Mouse (Mus musculus): ENCODE results near the gene Kalrn. TPM values are rescaled to one million over a fixed set of nuclear protein-coding genes. Genes with fewer than 3 reads are reported as not detected.

The Kalrn gene
- polyA plus RNA-seq, 1 experiment from 2014 or later, result 22.8 TPM

DNA sequence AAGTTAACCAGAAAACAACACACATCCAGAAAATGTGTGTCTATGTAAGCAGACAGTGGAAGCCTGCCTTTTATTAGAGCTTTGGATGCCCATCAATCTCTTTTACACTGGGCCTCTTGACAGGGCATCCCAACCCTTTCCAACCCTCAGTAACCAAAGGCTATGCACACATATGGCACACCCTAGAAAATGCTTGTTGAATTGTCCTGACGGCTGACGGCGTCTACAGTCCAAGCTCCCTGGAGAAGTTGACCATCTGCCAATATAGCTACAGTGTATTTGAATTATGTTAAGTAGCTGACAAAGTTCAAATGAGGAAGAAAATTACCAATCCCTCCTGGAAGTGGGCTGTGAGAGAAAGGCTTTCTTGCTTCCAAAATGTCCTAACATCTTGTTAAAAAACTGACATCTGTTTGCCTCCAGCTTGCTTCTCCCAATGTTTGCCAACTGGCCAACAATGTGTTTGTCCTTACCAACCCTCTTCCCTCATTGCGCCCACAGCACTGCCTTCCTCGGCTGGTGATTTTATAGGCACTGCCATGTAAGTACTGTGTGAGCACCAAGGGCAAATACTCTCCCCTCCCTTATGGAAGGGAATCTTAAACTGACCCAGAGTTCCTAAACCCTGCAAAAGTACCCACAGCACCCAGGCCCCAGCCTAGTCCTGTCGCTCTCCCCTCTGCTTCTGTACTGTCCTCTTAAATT, 26.4 kb downstream of the Kalrn start:
- Histone ChIP-seq H3K4me3 (no peak overlapping the region), H3K9me3 (no peaks in the 10 kb centered on the region), H3K27ac (no peak overlapping the region), H3K4me1 (peaks cover 2% of the 10 kb centered on the region), H3K27me3 (ENCODE audit: insufficient read depth, poor library complexity, severe bottlenecking) (no peaks in the 10 kb centered on the region), H3K36me3 (0 out of 2 replicates have a peak, but pooled peaks cover 2% of the 10 kb centered on the region)
- DNase-seq (ENCODE audit: low spot score), result peak; percentile 43
- 83% methylated on average over 6 of the region's 6 CpGs for WGBS

DNA sequence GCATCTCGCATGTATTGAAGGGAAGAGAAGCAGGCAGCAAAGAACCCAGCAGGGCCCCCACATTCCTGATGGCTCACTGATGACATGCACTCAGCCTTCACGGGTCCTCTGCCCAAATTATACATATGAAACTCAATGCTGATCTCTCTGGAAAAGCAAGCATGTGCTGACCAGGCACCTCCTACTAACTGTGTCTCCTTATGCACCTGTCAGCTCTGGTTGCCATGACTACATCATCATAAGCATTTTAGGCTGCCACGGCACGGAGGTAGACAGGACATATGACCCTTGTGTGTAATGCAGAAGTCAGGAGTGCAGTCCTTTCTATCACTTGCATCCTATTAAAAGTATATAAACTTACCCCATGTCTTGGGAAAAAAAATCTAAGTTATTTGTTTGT, 29.6 kb downstream of the Kalrn start:
- H3K4me3 ChIP-seq, result no peak overlapping the region
- 0 out of 2 replicates have a peak, but pooled peaks cover 2% of the 10 kb centered on the region for H3K36me3 ChIP-seq
- no peaks in the 10 kb centered on the region for H3K9me3 ChIP-seq
- DNase-seq (ENCODE audit: low spot score), result peak; percentile 66
- WGBS, result 84% methylated on average over 4 of the region's 4 CpGs
- no peaks in the 10 kb centered on the region for H3K4me1 ChIP-seq
- no peaks in the 10 kb centered on the region for H3K27me3 ChIP-seq (ENCODE audit: insufficient read depth, poor library complexity, severe bottlenecking)
- H3K27ac ChIP-seq, result no peak overlapping the region

DNA sequence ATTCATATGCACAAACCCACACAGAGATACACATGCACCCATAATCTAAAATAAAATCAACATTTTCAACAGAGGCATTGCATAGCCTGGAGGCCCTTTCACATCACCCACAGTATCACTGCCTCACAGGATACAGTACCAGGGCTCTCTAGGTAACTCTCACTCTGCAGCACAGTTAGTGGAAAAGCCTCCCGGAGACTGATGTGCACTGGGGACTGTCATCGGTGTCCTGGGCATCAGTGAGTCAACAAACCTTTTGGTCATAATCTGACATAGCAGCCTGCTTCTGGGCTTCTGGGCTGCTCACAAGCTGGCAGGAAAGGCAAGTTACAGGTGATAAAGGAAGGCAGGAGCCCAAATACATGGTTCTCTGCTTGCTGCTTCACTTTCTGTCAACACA, 31.0 kb downstream of the Kalrn start:
- H3K27me3 ChIP-seq (ENCODE audit: insufficient read depth, poor library complexity, severe bottlenecking), result no peaks in the 10 kb centered on the region
- 90% methylated on average over 2 of the region's 2 CpGs for WGBS
- H3K4me3 ChIP-seq, result no peak overlapping the region
- no peaks in the 10 kb centered on the region for H3K4me1 ChIP-seq
- peak; percentile 62 for DNase-seq (ENCODE audit: low spot score)
- H3K27ac ChIP-seq, result no peak overlapping the region
- H3K36me3 ChIP-seq, result 0 out of 2 replicates have a peak, but pooled peaks cover 2% of the 10 kb centered on the region
- no peaks in the 10 kb centered on the region for H3K9me3 ChIP-seq

DNA sequence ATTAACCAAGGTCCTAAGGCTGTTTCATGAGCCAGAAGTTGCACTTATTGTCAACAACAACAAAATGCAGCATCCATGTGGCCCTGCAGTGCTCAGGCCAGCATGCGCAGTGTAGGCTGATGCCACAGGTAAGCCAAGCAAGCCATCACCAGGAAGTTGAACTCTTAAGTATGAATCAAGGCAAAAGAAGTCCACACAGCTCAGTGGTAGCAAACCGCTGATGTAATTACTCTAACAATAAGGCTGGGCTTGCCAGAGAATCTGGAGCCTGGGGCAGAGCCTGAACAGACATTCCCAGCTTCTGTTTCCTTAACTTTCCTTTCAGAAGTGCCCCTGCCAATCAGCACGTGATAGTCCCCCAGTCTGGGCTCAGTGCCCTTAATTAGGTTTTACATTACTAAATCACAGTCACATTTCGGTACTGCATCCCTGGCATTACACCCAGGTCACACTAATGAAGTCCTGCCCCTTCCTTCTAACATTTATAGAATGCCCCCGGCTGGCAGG, 34.6 kb downstream of the Kalrn start:
- peak; percentile 33 for DNase-seq (ENCODE audit: low spot score)
- Histone ChIP-seq H3K36me3 (0 out of 2 replicates have a peak, but pooled peaks cover 2% of the 10 kb centered on the region), H3K4me1 (peaks cover 21% of the 10 kb centered on the region), H3K27ac (no peak overlapping the region), H3K9me3 (no peaks in the 10 kb centered on the region), H3K27me3 (ENCODE audit: insufficient read depth, poor library complexity, severe bottlenecking) (no peaks in the 10 kb centered on the region), H3K4me3 (no peak overlapping the region)
- 77% methylated on average over 5 of the region's 5 CpGs for WGBS

DNA sequence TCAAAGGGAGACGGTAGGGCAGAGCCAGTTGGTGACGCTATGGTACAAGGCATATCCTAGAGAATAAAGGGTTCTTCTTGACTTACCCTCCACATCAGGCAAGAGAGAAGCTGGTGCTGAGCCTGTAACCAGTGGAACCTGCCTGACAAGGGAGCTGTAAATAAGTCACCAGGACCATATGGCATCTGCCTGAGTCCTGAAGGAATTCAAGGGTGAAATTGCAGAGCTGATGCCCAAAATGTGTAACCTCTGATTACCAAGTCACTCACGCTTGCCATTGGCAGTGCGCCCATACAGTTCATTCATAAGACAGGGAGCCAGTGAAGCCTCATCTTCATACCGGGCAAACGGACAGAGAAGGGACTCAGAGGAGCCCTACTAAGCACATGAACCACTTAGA, 37.0 kb downstream of the Kalrn start:
- H3K4me3 ChIP-seq, result no peak overlapping the region
- WGBS, result 79% methylated on average over 6 of the region's 6 CpGs

DNA sequence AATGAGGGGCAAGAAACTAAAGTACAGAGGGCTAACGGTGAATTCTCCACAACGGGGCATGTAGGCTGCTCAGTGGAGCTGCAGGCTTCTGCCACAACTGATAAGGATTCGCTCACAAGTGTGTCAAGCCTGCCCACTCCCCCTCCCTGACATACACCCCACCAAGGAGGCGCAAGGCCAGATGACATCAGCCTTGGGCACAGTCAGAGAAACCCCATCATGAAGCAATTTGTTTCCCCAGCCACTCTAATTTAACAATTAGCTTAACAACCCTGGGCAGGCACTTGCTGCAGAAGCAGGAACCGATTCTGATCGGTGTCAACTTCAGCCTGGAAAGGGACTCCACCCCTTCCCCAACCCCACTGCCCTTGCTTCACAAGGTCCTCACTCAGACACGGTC, 38.2 kb downstream of the Kalrn start:
- peak; percentile 73 for DNase-seq (ENCODE audit: low spot score)
- H3K4me3 ChIP-seq, result no peak overlapping the region
- H3K27me3 ChIP-seq (ENCODE audit: insufficient read depth, poor library complexity, severe bottlenecking), result no peaks in the 10 kb centered on the region
- H3K9me3 ChIP-seq, result no peaks in the 10 kb centered on the region
- no peaks in the 10 kb centered on the region for H3K36me3 ChIP-seq
- peak overlapping the region; percentile 7; the same call in 1 of the 2 replicates for H3K27ac ChIP-seq
- 10% methylated on average over 7 of the region's 7 CpGs for WGBS
- peaks cover 21% of the 10 kb centered on the region for H3K4me1 ChIP-seq

More for the DNA sequence above, 37.0 kb downstream of the Kalrn start:
- Histone ChIP-seq H3K27ac (no peak overlapping the region), H3K27me3 (ENCODE audit: insufficient read depth, poor library complexity, severe bottlenecking) (no peaks in the 10 kb centered on the region), H3K9me3 (no peaks in the 10 kb centered on the region), H3K4me1 (peaks cover 21% of the 10 kb centered on the region), H3K36me3 (no peaks in the 10 kb centered on the region)
- DNase-seq (ENCODE audit: low spot score), result peak; percentile 56

DNA sequence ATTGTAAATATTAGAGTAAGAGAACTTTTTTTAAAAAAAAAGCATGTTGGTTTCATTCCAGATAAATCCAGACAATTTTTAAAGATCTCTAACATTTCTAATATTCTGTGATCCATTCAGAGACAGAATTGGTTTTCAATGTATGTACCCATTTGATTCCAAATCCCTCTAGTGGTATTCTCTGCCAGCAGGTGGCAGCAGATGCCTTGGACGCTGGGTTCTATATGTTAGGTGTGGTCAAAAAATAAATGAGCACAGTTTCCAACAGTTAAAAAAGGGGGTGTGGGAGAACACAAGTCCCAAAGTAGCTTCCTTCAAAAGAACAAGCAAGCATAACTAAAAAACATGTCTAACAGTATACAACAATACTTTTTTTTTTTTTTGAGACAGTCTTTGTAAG, 41.8 kb downstream of the Kalrn start:
- WGBS, result 2% methylated on average over 1 of the region's 1 CpGs
- Histone ChIP-seq H3K27me3 (ENCODE audit: insufficient read depth, poor library complexity, severe bottlenecking) (no peaks in the 10 kb centered on the region), H3K36me3 (no peaks in the 10 kb centered on the region), H3K9me3 (no peaks in the 10 kb centered on the region), H3K4me3 (no peak overlapping the region), H3K27ac (no peak overlapping the region), H3K4me1 (peaks cover 36% of the 10 kb centered on the region)
- DNase-seq (ENCODE audit: low spot score), result no peak

DNA sequence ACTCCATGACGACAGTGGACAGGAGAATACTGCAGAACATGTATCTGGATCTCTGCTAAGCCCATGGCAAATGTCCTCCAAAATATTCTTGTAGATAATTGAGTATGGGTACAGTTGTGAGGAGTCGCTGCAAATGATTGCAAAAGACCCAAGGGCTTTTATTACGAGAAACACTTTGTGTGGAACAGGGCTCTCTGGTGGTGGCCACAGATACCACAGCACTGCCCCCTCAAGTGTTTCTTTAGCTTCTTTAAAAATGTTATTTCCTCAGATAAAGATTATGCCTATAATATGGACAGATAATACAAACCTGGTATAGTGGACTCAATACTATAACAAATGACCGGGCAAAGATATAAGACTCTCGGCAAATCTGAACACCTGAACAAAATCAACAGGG, 43.3 kb downstream of the Kalrn start:
- 80% methylated on average over 5 of the region's 5 CpGs for WGBS
- no peaks in the 10 kb centered on the region for H3K36me3 ChIP-seq
- H3K9me3 ChIP-seq, result no peaks in the 10 kb centered on the region
- H3K4me1 ChIP-seq, result peaks cover 33% of the 10 kb centered on the region
- H3K27ac ChIP-seq, result no peak overlapping the region
- no peaks in the 10 kb centered on the region for H3K27me3 ChIP-seq (ENCODE audit: insufficient read depth, poor library complexity, severe bottlenecking)
- no peak overlapping the region for H3K4me3 ChIP-seq
- DNase-seq (ENCODE audit: low spot score), result no peak

DNA sequence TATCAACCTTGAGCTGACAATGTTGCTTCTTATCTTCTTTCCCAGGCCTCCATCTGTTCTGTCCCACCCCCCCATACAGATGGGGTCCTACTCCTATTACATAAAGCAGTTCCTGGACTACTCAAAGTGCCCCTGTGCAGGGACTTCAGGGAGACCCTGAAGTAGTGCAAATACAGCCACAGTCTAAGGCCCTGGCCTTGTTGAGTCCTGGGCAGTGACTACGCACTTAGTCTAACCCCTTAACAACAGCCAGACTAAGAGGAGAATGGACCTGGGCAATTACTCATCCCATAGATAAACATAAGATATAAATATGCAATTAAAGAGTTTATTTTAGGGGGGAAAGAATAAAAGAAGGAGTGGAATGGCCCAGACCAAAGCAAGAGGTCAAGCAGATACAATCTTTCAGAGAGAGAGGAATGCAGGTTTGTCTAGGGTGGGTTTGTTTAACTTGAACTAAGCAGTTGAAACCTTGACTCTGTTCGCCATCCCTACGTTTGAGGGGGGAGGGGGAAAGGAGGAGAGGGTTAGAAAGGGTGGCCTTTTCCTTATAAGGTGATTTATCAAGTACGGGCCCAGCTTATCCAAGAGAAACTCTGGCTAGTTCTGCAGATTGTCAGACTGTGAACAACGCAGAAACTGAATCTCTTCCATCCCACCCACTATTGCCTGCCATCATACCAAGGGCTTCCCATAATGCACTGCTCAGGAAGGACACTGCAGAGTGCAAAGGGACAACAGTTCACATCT, 44.9 kb downstream of the Kalrn start:
- Histone ChIP-seq H3K36me3 (no peaks in the 10 kb centered on the region), H3K9me3 (no peaks in the 10 kb centered on the region), H3K27ac (peak overlapping the region; percentile 47; the same call in 1 of the 2 replicates), H3K4me1 (peaks cover 28% of the 10 kb centered on the region), H3K4me3 (no peak overlapping the region), H3K27me3 (ENCODE audit: insufficient read depth, poor library complexity, severe bottlenecking) (no peaks in the 10 kb centered on the region)
- 48% methylated on average over 5 of the region's 5 CpGs for WGBS
- no peak for DNase-seq (ENCODE audit: low spot score)

DNA sequence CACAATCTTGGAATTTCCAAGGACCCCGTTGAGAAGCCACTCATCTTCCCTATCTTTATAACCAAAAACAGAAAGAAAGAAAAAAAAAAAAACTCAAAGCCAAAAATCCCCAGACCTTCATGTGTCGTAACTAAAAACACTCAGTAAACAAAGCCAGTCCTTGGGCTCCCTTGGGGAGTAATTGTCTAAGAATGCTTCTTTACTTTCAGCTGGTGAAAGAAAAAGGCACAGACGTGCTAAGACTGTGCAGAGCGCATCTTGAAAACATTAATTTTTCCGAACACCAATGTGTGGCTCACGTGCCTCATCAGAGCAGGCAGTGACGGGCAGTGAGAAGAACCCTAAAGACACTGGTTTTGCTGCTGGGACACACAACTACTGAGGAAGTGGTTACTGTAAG, 47.0 kb downstream of the Kalrn start:
- DNase-seq (ENCODE audit: low spot score), result no peak
- no peaks in the 10 kb centered on the region for H3K36me3 ChIP-seq
- 73% methylated on average over 7 of the region's 7 CpGs for WGBS
- H3K9me3 ChIP-seq, result no peaks in the 10 kb centered on the region
- no peak overlapping the region for H3K27ac ChIP-seq
- H3K4me1 ChIP-seq, result peaks cover 28% of the 10 kb centered on the region
- H3K27me3 ChIP-seq (ENCODE audit: insufficient read depth, poor library complexity, severe bottlenecking), result no peaks in the 10 kb centered on the region
- H3K4me3 ChIP-seq, result no peak overlapping the region

DNA sequence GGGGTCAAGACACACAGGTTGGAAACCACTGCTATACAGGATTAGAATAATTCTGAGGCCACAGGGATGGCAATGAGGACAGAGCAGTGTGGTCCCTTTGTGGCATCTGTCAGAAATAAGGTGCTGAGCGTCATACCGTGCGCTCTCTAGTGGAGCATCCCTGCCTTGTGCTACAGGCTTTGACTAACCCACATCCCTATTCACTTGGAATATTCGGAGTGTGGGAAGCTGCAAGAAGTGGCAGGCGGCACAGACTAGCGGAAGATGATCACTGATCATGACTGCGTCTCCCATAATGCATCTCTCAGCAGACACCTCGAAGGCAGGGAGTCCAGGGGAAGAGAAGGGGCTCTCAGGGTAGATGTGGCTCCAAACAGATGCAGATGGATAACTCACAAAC, 47.5 kb downstream of the Kalrn start:
- DNase-seq (ENCODE audit: low spot score), result no peak
- no peak overlapping the region for H3K4me3 ChIP-seq
- H3K27ac ChIP-seq, result no peak overlapping the region
- H3K27me3 ChIP-seq (ENCODE audit: insufficient read depth, poor library complexity, severe bottlenecking), result no peaks in the 10 kb centered on the region
- H3K4me1 ChIP-seq, result peaks cover 28% of the 10 kb centered on the region
- H3K9me3 ChIP-seq, result no peaks in the 10 kb centered on the region
- no peaks in the 10 kb centered on the region for H3K36me3 ChIP-seq
- 71% methylated on average over 8 of the region's 8 CpGs for WGBS

DNA sequence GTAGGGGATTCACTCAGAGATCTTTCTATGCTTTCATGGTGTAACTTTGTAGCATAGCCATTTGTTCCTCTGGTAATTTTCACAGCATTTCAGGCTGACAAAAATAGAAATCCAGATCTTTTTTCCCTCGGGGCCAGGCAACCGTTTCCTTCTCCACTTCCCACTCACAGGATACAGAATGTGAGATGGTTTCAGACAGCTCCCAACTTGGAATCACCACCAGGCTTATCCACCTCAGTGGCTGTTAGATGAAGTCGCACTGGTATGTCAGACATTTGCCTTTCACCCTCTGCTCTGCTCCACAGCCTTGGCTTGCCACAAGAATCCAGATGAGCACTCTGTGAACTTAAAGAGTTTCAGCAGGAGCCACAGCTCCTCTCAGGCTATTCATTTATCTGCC, 48.1 kb downstream of the Kalrn start:
- no peak for DNase-seq (ENCODE audit: low spot score)
- Histone ChIP-seq H3K27ac (no peak overlapping the region), H3K4me1 (peaks cover 28% of the 10 kb centered on the region), H3K4me3 (no peak overlapping the region), H3K36me3 (no peaks in the 10 kb centered on the region), H3K27me3 (ENCODE audit: insufficient read depth, poor library complexity, severe bottlenecking) (no peaks in the 10 kb centered on the region), H3K9me3 (no peaks in the 10 kb centered on the region)
- WGBS, result 15% methylated on average over 3 of the region's 3 CpGs

DNA sequence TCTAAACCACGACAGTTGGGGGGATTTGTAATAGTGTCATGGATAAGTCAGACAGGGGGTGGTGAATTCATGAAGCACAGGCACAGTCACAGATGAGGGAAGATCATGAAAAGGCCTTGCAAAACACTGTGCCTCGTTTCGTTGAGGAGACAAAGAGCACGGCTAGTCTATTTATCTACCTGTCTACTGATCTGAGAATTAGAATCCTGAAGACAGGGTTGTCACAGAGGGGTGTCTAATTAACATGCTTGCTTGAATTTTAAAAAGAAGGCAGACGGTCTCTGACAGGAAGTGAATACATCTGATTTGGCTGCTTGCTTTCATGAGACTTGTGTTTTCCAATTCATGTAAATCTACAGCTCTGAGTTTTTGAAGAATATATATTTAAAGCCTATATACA, 52.3 kb downstream of the Kalrn start:
- no peaks in the 10 kb centered on the region for H3K27me3 ChIP-seq (ENCODE audit: insufficient read depth, poor library complexity, severe bottlenecking)
- no peak overlapping the region for H3K4me3 ChIP-seq
- H3K4me1 ChIP-seq, result peaks cover 44% of the 10 kb centered on the region
- no peaks in the 10 kb centered on the region for H3K36me3 ChIP-seq
- no peaks in the 10 kb centered on the region for H3K9me3 ChIP-seq
- no peak for DNase-seq (ENCODE audit: low spot score)
- no peak overlapping the region for H3K27ac ChIP-seq
- WGBS, result 80% methylated on average over 5 of the region's 5 CpGs

Measured in heart, embryonic 10.5 days (tissue).